Mouse (Mus musculus): ENCODE measurements around the gene Gm13199.

Gene Gm13199

GRCm38 (mm10) chr2:5862834-5863233 lies at the start of gene Gm13199:
TSS of gene Gm13199 (minus strand) at chr2:5862934.
- DNase-seq (ENCODE audit: low spot score in 2 of 2) = no peak

GRCm38 (mm10) chr2:5911282-5911965 lies 48.7 kb upstream of the Gm13199 start:
- DNase-seq (ENCODE audit: low spot score in 2 of 2) = no peak

GRCm38 (mm10) chr2:5906625-5907024 lies 43.9 kb upstream of the Gm13199 start:
- DNase-seq (ENCODE audit: low spot score in 2 of 2) = peak; percentile 62 to 81

GRCm38 (mm10) chr2:5906092-5906491 lies 43.4 kb upstream of the Gm13199 start:
- no peak for DNase-seq (ENCODE audit: low spot score in 2 of 2)

- DNase-seq (ENCODE audit: low spot score in 2 of 2) = peak in 1 of 2 experiments; percentile 23
These were observed 37.4 kb upstream of the Gm13199 start for GRCm38 (mm10) chr2:5900145-5900544.

- peak; percentile 100 for DNase-seq (ENCODE audit: low spot score in 2 of 2)
These were observed 32.3 kb upstream of the Gm13199 start, which contains the start of gene Sec61a2 for GRCm38 (mm10) chr2:5894843-5895570. TSS of gene Sec61a2 (minus strand) at chr2:5895432.

GRCm38 (mm10) chr2:5894296-5894695 lies 31.6 kb upstream of the Gm13199 start:
- DNase-seq (ENCODE audit: low spot score in 2 of 2) = no peak

- no peak for DNase-seq (ENCODE audit: low spot score in 2 of 2)
These were observed 26.7 kb upstream of the Gm13199 start for GRCm38 (mm10) chr2:5889412-5889811.

GRCm38 (mm10) chr2:5888865-5889264 lies 26.1 kb upstream of the Gm13199 start:
- DNase-seq (ENCODE audit: low spot score in 2 of 2) = no peak

- no peak for DNase-seq (ENCODE audit: low spot score in 2 of 2)
These were observed 14.7 kb upstream of the Gm13199 start for GRCm38 (mm10) chr2:5877446-5877845.

GRCm38 (mm10) chr2:5869746-5870145 lies 7.0 kb upstream of the Gm13199 start:
- no peak for DNase-seq (ENCODE audit: low spot score in 2 of 2)

- DNase-seq (ENCODE audit: low spot score in 2 of 2) = no peak
These were observed 4.9 kb upstream of the Gm13199 start for GRCm38 (mm10) chr2:5867681-5868080.

- no peak for DNase-seq (ENCODE audit: low spot score in 2 of 2)
These were observed 10.9 kb downstream of the Gm13199 start for GRCm38 (mm10) chr2:5851866-5852265.

- no peak for DNase-seq (ENCODE audit: low spot score in 2 of 2)
These were observed 11.6 kb downstream of the Gm13199 start for GRCm38 (mm10) chr2:5851116-5851515.

- DNase-seq (ENCODE audit: low spot score in 2 of 2) = no peak
These were observed 16.9 kb downstream of the Gm13199 start for GRCm38 (mm10) chr2:5845826-5846225.

- DNase-seq (ENCODE audit: low spot score in 2 of 2) = peak; percentile 81 to 91
These were observed 17.7 kb downstream of the Gm13199 start, which contains the start of the genes Nudt5 and Cdc123 for GRCm38 (mm10) chr2:5844873-5845631. TSS of gene Nudt5 (plus strand) at chr2:5845019. TSS of gene Cdc123 (minus strand) at chr2:5845164.

GRCm38 (mm10) chr2:5844181-5844872 lies 18.4 kb downstream of the Gm13199 start:
- no peak for DNase-seq (ENCODE audit: low spot score in 2 of 2)

GRCm38 (mm10) chr2:5840815-5841214 lies 21.9 kb downstream of the Gm13199 start:
- no peak for DNase-seq (ENCODE audit: low spot score in 2 of 2)

GRCm38 (mm10) chr2:5825265-5825913 lies 37.3 kb downstream of the Gm13199 start:
- no peak for DNase-seq (ENCODE audit: low spot score in 2 of 2)

- DNase-seq (ENCODE audit: low spot score in 2 of 2) = no peak
These were observed 38.0 kb downstream of the Gm13199 start for GRCm38 (mm10) chr2:5824685-5825084.

GRCm38 (mm10) chr2:5824213-5824612 lies 38.5 kb downstream of the Gm13199 start:
- no peak for DNase-seq (ENCODE audit: low spot score in 2 of 2)

Data from spleen, postnatal 4 days (tissue).